Mouse (Mus musculus): ENCODE results near the gene Krt87.

The Krt87 gene

GRCm38 (mm10) chr15:101438555-101438954 lies at the start of gene Krt87:
Krt87 (minus strand) TSS chr15:101438804.
- DNase-seq, result peak; percentile 56

DNA sequence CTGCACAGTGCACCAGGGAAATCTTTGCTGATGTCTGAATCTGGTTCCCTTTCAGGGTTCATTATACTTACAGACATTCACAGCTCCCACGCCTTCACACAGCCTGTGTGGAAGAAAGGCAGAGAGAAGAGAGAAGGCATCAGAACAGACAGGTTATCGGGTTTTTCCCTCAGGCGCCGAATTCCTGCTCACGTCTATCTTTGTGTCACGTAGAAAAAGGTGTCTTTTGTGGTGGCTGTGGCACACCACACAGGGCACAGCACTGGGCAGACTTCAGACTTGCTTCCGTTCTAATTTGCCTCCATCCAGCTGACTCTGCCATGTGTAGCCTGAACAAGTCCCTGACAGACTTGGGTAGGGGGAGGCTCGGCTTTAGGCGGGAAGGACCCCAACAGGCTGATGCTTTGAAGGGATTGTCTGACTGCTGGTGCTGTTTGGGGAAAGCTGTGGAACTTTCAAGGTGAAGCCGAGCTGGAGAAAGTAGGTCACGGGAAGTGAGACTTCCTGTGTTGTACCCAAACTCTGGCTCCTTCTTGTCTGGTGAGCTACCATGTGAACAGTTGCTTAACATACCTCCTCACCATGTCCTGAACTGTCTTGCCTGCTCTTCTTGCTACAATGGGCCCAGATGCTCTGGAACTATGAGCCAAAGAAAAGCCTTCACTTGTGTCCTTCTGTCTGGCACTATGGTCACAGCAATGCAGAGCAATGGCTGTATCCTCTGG lies 47.5 kb upstream of the Krt87 start:
- DNase-seq, result no peak

GRCm38 (mm10) chr15:101484939-101485338 lies 46.3 kb upstream of the Krt87 start:
- no peak for DNase-seq

DNA sequence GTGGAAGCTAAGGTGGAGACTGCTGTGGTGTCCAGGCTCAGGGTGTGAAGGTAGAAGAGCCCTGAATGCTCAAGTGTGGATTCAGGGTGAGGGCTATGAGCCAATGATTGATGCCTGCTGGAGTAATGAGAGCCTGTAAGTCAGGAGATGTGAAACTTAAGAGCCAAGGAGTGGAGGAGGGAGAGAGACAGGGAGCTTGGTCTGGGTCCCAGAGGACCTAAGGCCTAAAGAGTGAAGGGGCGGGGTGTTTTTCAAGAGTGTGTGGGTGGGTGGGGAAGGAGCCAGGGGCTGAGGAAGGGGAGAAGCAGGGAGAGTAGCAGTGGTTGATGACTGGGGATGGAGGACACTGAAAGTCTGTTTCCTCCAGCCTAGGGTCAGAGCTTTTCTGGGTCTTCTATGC lies 45.0 kb upstream of the Krt87 start:
- no peak for DNase-seq

- no peak for DNase-seq
These were observed 43.5 kb upstream of the Krt87 start for GRCm38 (mm10) chr15:101482056-101482455.

GRCm38 (mm10) chr15:101479666-101480060 lies 41.1 kb upstream of the Krt87 start:
- peak; percentile 50 for DNase-seq

- peak; percentile 78 for DNase-seq
These were observed 40.5 kb upstream of the Krt87 start for GRCm38 (mm10) chr15:101479007-101479665.

- DNase-seq, result peak; percentile 72
These were observed 34.4 kb upstream of the Krt87 start, which contains the start of gene Krt86 for GRCm38 (mm10) chr15:101472952-101473528. Krt86 (plus strand) TSS chr15:101473478.

GRCm38 (mm10) chr15:101469093-101469492 lies 30.5 kb upstream of the Krt87 start:
- no peak for DNase-seq

DNA sequence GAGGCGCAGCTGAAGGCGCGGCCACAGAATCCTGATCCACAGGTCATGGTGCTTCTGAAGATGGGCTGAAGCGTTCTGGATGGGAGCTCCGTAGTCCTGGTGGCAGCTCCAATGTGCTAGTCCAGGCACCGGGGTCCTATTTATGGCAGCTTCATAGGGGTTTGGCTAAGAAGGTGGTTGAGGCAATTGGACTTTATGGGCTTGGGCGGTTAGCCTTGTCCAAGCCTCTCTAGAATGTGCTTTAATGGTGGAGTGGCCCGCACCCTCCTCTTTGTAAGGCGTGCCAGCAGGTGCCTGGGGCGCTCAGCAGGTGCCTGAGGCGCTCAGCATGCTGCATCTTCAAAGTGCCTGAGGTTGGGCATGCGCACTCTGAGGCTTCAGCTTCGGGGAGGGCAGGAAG lies 25.0 kb upstream of the Krt87 start, which contains the start of gene Krt81:
Gene Krt81 (minus strand): TSS at position 101 of the 400 bp plus-strand sequence.
- no peak for DNase-seq

DNA sequence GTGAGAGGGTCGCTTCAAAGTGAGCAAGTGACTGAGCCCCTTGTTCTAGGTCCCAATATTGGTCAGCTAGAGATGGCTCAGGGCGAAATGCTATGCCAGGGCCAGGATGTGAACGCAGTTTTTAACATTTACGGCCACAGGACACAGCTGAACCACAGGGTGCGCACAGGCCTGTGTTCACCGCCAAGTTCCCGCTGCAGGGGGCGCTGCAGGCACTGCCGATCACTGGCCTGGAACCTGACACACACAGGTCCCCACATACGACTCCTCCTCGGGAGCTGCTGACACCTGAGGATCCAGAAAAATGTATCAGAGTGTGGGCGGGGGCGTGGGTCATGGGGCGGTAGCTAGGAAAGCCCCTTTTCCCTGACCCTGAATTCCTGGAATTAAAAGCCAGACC lies 20.7 kb upstream of the Krt87 start:
- DNase-seq, result peak; percentile 8

- peak; percentile 11 for DNase-seq
These were observed 19.8 kb upstream of the Krt87 start for GRCm38 (mm10) chr15:101458361-101458930.

DNA sequence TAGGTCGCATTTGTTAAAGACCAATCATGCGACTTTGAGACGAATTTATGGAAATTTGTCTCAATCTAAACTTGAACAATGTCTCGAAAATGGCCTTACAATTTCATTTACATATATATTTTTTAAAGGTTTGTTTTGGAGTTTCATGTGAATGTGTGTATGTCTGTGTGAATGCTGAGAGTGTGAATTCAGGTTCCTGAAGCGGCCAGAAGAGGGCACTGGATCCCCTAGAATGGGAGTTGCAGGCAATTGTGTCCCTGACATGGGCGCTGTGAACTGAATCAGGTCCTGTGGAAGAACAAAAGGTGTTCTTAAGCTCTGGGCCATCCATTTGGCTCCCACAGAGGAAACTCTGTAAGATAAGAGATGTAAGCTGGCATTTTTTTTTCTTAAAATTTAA lies 17.3 kb upstream of the Krt87 start:
- DNase-seq, result no peak

DNA sequence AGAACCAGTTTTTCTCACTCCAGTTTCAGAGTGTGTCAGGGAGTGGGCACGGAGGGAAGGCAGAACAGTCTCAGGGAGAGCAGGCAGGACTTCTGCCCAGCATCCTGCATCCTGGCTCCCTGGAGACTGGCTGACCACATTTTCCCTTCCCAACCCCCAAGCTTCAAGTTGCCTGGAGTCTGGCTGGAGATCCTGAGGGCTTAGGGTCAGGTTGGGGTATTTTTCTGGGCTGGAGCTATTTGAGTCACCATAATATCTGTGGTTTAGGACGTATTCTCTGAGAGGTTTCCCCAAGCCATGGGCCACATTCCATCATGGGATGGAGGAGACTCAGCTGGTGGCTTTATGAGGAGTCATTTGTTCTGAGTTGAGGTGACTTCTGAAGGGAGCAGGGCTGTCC lies 16.7 kb upstream of the Krt87 start:
- no peak for DNase-seq

GRCm38 (mm10) chr15:101454774-101455173 lies 16.2 kb upstream of the Krt87 start:
- DNase-seq, result no peak

DNA sequence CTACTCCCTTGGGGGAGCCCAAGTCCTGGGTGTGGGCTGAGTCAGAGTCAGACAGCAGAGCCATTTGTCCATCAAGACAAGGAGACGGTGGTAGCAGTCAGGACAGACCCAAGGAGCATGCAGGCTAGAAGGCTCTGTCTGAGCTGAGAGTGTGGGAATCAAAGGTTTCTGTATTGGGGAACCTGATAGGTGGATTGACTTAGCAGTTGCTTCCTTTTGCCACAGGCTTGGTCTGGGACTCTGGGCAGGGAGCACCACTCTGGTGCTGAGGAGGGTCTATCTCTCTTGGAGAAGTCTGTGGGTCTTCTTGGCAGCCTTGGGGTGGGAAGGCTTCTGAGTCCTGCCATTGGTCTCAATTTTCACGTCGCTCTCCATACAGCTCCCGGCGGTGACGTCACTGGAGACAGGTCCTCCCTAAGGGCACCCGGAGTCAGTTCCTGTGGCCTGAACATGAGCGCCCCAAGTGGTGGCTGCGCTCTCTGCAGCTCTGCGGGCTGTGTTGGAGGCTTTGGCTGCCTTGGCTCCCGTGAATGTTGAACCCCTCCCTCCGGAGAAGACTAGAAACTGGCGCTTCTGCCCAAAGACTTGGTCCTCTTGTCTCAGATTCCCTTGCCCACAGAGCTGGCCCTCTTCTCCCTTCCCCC lies 14.6 kb upstream of the Krt87 start:
- peak; percentile 86 for DNase-seq

GRCm38 (mm10) chr15:101447444-101447843 lies 8.8 kb upstream of the Krt87 start, which contains the start of gene Krt88:
Krt88 (plus strand) TSS chr15:101447744.
- no peak for DNase-seq

DNA sequence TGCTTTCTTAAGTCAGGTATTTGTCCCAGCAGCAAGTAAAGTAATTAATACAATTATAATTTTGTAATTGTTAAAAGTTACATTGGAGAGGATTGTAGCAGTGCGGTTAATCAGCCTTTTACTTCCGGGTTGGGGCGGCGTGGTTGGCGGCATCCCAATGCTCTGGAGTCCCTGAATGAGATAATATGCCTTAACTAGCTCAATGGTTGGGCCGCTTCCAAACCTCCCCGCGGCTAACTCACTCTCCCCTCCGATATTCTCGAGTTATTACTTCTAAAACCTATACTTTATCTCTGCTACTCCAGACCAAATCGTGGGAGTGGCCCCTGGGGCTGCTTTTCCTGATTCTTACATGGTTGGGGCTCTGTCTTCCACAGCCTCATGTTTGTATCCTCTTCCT lies 8.0 kb upstream of the Krt87 start:
- no peak for DNase-seq

DNA sequence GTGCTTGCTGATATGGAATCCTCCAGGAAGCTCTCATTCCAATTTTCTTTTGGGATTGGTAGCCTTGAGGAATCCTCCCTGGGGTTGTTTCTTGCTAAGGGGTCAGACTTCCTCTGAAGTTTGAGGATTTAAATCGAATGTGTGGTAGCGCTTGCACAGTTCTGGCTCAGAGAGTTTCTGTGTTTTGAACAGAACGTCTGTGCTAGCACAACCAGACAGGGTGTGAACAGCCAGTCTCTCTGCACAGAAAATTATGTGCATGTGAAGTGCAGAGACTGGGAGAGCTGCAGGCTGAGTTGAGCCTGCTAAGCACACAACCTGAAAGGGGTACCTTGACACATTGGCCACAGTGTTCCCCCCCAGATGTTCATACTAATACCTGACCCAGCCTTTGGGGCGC lies 2.2 kb upstream of the Krt87 start:
- no peak for DNase-seq

DNA sequence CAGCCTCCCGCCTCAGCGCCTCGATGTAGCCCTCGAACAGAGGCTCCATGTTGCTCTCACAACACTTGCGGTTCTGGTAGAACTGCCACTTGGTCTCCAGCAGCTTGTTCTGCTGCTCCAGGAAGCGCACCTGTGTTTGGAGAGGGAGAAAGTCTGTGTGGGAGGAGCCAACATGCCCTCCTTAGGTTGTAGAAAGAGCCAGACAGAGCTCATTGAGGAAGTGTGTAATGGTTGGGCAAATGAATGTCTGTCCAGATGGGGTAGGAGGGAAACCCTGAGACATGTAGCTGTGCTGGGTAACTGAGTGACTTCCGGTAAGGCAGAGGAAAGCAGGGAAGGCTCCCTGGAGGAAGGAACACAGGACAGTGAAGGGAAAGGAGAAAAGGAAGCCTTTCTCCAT lies 2.0 kb downstream of the Krt87 start:
- DNase-seq, result no peak

GRCm38 (mm10) chr15:101424914-101425313 lies 13.7 kb downstream of the Krt87 start:
- DNase-seq, result no peak

DNA sequence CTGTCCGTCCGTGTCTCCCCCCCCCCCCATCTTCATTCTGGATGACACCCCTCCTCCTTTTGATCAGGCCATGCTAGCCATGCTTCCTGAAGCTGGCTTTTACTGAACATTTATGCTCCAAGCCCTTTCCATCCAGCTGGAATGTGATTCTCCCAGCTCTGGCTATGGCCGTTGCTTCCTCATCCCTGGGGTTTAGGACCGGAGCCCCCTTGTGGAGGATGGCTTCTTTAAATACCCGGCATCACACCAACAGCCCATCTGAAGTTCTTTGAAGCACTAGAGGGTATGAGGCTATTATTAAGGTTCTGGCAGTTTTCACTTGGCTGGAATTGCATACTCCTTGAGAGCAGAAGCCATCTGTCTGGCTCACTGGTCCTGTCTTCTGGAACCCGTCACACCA lies 17.7 kb downstream of the Krt87 start:
- DNase-seq, result peak; percentile 53

DNA sequence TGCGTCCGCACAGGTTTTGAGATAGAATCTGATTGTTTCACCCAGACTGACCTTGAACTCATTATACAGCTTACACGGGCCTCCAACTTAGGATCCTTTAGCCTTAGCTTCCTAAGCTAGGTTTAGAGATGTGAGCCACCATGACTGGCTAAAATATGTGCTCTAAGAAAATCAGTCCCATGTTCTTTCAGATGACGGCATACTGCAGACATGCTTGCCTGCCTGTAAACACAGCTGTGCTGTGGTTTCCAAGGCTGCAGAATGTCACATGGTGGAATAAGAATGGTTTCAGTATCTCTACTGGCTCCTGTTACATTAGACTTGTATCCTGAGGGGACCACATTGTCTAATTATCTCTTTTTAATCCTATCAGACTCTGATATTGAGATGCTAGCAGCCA lies 19.7 kb downstream of the Krt87 start:
- DNase-seq, result no peak
